Mouse (Mus musculus) mouse trophoblast stem cell (cell line): ENCODE results near the gene Scamp2.

ENCODE experiments used
- in situ Hi-C, 2 experiments: fragments of 300-500 bp; cut with MseI, MboI; formaldehyde crosslinking; loops; 2 replicates in 1 of 2; 3 replicates in 1 of 2; pipeline ENCODE4 v1.15.1; 2025

Gene Scamp2

GRCm38 (mm10) chr9:57560861-57561710, at the start of gene Scamp2:
Scamp2 (plus strand) TSS chr9:57560943.
- in situ Hi-C loops = no loop called here

DNA sequence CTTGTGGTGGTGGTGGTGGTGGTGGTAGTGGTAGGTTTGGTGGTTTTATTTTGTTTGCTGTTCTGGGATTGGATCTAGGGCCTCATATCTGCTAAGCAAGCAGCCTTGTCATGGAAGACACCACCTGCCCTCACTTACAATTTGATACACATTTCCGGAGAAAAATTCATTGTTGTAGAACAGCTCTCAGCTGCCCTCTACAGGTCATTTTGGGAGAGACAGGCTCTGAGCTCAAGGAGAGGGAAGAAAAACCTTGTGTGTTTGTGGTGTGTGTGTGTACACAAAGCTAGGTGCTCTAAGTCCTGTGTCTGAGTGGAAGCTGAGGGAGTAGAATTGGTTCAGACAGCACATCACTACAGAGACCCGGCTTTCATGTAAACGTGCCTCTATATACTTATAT, 43.6 kb upstream of the Scamp2 start:
- in situ Hi-C loops = no loop called here

DNA sequence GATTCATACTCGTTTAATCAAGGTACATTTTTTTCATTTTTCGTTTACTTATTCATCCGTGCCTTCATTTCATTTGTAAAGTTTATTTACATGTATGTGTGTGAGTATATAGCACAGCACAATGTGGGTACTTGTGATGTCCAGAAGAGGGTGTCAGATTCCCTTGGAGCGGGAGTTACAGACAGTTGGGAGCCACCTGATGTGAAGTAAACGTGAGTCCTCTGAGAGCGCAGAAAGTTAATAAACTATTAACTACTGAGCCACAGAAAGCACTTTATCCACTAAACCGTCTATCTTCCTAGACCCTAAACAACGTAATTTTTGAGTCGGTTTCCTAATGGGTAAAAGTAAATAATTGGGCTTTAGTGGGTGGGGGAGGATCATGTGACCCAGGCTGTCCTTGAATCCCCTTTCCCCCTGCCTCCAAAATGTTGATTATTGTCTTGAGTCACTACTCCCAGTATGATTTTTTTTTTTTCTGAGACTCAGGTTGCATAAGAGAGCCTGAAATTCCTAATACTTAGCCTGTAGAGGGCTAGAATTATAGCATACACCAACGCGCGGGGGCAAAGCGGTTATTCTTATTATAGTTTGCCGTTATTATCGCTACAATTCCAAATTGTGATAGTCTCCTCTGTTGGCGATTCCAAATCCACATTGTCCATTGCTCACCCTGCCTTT, 40.2 kb upstream of the Scamp2 start:
- in situ Hi-C loops = no loop called here

GRCm38 (mm10) chr9:57521056-57521911, 39.5 kb upstream of the Scamp2 start, which contains the start of gene Cox5a:
Cox5a (plus strand) TSS chr9:57521274.
- in situ Hi-C loops = no loop called here

DNA sequence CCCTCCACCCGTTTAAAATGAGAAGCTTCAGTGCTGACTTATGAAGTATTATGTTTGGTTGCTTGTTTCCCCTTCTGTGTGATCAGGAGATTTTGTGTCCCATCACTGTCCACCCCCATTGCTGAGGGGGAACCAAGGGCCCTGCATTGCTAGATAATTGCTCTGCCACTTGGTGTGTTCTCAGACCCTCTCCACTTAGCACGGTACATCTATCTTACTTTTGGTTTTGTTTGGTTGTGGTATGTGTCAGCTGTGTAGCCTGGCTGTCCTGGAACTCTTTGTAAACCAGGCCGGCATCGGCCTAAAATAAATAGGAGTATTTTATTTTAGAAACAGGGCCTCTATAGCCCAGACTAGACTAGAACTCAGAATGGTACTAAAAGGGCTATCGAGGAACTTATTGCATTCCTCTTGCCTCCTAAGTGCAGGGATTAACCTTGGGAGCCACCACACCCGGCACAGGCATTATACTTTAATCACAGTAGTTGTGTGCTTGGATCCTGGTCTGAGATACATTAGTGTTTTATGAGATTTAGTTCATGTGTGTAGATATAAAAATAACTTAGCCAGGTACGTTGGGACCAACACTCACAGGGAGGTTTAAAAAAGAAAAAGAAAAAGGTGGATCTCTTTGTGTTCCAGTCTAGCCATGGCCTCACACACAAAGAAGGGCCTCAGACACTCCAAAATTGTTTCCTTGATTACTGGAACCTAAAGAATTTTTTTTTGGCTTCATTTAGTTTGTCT, 38.5 kb upstream of the Scamp2 start:
- in situ Hi-C loops = no loop called here

DNA sequence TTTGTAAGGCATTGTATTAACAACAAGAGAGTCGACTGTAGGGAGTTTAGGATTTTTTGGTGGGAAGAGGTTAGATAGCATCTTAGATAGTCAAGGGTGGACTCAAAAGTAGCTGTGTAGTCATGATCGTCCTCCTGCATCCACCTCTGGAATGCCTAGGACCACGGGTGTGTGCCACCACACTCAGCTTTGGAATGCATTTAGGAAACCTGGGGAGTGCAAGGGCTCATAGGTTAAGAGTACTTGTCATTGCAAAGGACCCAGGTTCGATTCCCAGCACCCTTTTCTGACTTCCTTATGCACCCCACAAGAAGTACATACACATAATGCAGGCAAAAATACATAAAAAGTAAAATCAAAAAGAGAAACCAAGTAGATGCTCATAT, 37.9 kb upstream of the Scamp2 start:
- in situ Hi-C loops = no loop called here

DNA sequence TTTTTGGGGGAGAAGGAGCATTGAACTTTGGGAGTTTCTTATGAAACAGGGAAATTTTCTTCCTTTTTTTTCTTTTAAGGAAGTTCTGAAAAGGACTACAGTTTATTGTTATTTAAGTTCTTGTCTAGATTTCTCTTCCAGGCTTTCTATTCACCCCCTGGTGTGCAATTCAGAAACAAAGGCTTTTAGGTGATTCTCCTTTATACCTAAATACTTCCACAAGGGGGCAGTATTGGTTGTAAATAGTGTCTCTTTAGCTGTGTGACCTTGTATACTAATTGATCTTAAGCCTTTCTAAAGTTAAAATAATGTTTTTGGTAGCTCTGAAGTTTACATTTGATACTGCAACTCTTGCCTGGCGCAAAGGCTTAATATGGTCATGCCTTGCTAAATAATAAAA, 37.0 kb upstream of the Scamp2 start:
- in situ Hi-C loops = no loop called here

DNA sequence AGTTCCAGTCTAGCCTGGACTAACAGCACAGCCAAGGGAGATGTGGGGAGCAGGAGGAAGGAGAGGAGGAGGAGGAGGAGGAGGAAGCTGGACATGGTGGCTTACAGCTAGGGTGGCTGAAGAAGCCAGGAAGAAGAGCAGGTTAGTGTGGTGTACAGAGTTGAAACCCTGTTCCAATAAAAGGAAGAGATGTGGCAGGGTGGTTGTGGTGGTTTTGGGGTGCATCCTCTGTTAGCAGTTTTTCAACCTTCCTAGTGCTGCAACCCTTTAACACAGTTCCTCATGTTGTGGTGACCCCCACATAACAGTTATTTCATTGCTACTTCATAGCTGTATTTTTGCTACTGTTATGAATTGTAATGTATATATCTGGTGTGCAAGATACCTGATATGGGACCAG, 36.3 kb upstream of the Scamp2 start:
- in situ Hi-C loops = no loop called here

DNA sequence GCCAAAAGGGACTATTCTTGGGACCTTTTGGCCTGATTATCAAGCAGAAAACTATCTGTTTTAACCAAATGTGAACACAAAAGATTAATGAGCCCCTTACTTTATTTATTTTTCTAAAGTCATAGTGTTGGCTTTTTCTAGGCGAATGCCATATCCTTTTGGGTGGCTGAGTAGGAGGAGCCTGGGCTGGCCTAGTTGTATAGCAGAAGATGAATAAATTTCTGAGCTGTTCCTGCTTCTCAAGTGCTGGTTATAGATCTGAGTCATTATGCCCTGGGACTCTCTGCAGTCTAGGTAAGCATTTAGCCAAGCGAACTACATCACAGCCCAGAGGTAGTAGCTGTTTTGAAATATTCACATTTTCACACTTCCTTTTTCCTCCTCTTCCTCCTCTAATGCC, 35.2 kb upstream of the Scamp2 start:
- in situ Hi-C loops = no loop called here

GRCm38 (mm10) chr9:57526435-57526834, 34.3 kb upstream of the Scamp2 start:
- in situ Hi-C loops = no loop called here

- in situ Hi-C loops = loop anchor here in 1 of 2 experiments (10.0 kb wide), 1 partner anchor 123 kb away; the partner anchor contains the start of gene Csk
These were observed 28.8 kb upstream of the Scamp2 start for GRCm38 (mm10) chr9:57531946-57532345.

- in situ Hi-C loops = loop anchor here in 1 of 2 experiments (10.0 kb wide), 1 partner anchor 118 kb away; the partner anchor contains the start of gene Csk
These were observed 24.4 kb upstream of the Scamp2 start for GRCm38 (mm10) chr9:57536362-57536761.

GRCm38 (mm10) chr9:57537044-57537727, 23.6 kb upstream of the Scamp2 start, which contains the start of gene Fam219b:
Fam219b (plus strand) TSS chr9:57537528.
- in situ Hi-C loops = loop anchor here in 1 of 2 experiments (10.0 kb wide), 1 partner anchor 118 kb away; the partner anchor contains the start of gene Csk

GRCm38 (mm10) chr9:57537728-57538181, 23.0 kb upstream of the Scamp2 start:
- in situ Hi-C loops = loop anchor here in 1 of 2 experiments (10.0 kb wide), 1 partner anchor 117 kb away; the partner anchor contains the start of gene Csk

DNA sequence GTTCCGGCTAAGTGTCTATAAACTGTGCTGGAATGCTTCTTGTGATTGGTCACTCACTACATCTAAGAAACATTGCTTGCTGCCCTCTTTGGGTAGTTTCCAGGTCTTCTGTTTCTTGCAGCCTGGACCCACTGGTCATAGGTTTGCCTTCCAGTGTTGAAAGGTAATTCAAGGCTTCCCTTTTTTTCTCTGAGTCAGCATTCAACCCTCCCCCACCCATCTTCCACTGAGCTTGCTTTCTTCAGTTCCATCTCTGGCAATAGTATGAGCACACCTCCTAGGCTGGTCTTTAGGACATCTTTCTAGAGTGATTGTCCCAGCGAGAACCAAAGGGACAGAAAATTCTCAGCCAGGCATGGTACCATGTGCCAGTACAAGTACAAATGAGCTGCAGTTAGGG, 21.2 kb upstream of the Scamp2 start:
- in situ Hi-C loops = loop anchor here in 1 of 2 experiments (10.0 kb wide), 1 partner anchor 115 kb away; the partner anchor contains the start of gene Csk

DNA sequence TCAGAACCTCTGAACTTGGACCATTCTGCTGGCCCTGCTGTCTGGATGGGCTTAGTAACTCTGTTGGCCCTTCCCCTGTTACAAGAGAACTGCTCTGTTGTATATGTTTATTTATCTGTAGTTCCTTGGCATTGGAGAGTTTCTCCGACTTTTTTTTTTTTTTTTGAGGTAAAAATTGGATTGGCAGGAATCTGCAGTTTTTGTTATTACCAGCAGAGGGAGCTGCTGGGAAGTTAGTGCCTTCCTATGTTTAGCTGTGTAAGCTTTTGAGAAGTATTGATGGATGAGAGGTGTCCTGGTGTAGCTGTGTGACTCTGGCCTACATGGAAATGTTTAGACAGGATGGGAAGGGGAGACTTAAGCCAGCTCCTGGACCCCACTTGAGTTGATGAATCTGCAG, 19.4 kb upstream of the Scamp2 start:
- in situ Hi-C loops = loop anchor here in 1 of 2 experiments (10.0 kb wide), 1 partner anchor 113 kb away; the partner anchor contains the start of gene Csk

DNA sequence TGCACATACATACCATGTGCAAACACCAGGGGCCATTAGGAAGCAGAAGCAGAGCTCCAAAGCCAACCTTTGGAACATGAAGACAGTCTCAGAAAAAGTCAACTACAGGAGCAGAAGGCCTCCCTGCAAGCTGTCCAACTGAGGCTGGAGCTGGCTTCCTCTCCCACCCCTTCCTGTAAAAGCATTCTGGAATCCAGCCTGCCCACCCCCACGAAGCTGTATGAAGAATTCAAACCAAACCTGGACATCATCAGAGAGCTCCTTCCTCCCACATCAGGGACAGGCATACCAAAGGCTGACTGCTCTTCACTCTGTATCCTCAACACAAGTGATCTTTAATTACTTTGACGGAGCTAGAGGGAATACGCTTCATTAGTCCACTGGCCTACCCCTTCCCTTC, 16.8 kb upstream of the Scamp2 start:
- in situ Hi-C loops = loop anchor here in 1 of 2 experiments (10.0 kb wide), 1 partner anchor 111 kb away; the partner anchor contains the start of gene Csk

DNA sequence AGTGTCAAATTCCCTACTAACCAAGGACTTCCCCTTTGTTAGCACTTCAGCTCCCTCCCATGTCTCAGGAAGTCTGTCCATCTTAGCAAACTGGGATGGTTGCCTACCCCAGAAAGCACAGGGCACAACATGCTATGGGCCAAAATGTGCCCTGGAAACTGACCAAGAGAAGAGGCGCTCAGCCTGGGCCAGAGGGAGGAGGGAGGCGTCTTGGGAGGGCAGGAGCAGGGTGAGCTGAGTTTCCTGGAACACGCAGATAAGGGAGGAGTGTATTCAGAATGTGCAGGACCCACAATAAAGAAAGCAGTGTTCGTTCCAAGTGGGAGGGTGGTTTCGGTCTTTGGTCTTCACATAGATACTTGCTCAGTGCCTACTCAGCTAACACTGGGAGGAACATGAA, 13.5 kb upstream of the Scamp2 start:
- in situ Hi-C loops = loop anchor here in 1 of 2 experiments (10.0 kb wide), 1 partner anchor 108 kb away; the partner anchor contains the start of gene Csk

DNA sequence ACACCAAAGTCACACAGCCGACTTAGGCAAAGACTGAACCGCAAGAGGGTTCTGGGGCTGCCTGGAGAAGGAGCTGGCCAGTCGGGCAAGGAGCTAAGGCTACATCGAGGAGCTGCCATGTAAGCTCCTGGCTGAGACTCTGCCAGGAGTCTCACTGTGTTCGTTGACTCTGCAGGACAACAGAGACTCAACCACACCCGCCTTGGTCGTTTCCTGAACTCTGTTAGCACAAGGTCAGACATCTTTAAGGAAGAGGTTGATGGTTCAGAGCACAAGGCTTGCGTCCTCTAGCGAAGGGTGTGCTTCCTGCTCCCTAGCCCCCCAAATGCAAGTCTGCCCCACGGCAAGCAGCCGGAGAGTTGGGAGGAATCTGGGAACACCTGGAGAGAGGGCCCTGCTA, 12.9 kb upstream of the Scamp2 start:
- in situ Hi-C loops = loop anchor here in 1 of 2 experiments (10.0 kb wide), 1 partner anchor 107 kb away; the partner anchor contains the start of gene Csk
